Mouse (Mus musculus) cerebellum, adult 11-12 months (tissue): Measurements from ENCODE around the gene Qsox2.

Experiments used
- DNase-seq: peaks from one replicate; pipeline ENCODE4 v3.0.0; 2022

Gene Qsox2

DNA sequence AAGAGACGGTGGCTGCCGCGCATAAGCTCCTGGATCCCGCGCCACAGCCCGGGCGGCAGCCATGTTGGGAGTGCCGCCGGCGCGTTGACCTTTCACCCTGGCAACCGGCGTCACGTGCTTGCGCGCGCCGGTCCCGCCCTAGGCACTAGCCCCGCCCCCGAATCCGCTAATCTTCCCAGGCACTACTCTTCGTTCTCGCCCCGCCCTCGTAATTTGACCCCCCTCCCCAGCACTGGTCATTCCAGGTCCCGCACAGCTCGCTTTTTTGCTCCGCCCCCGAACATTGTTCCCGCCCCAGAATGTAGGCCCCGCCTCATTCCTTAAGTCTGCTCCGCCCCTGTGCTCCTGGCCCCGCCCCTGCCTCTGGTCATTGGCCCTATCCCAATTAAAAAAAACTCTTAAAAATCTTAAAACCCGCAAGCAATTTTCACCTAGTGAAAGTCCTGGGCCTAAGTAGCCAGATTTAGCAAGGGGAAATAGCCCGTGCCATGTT, at the start of gene Qsox2:
Gene Qsox2 (minus strand): TSS at position 236 of the 493 bp plus-strand sequence.
- DNase-seq, result peak; percentile 87

DNA sequence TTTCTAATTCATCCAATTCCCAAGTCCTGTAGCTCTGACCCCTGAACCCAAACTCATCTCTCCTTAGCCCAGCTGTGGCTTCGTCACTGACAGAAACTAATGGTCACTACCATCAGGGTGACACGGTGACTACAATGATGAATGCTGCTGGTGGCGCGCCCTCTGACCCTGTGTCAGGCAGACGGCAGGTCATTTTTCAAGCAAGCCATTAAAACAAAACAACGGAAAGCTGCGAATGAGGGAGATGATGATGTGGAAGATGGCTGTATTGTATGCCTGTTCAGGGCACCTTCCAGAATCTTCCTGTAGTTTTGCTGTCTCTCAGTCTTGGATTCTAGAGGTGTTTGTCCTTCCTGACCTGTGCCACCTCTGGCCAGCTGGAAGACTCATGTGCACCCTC, 49.1 kb upstream of the Qsox2 start:
- DNase-seq, result no peak

DNA sequence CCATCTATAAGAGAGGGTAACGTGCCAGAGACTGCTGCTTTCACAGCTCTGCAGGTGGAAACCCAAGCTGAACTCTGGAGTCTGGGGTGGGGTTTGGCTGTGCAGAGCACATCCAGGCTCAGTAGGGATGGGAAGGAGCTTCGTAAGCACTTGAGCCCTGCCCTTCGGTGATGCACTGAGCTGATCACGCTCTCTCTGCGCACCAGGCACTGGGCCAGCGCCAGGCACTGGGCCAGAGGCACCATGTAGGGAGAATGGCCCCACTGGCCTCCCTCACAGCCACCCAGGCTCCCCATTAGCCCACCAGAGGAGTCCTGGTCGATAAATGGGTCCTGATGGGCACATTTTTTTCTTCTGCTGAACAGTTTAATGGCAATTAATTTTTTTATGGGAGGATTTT, 48.5 kb upstream of the Qsox2 start:
- no peak for DNase-seq

GRCm38 (mm10) chr2:26280594-26280993, 43.3 kb upstream of the Qsox2 start:
- no peak for DNase-seq

DNA sequence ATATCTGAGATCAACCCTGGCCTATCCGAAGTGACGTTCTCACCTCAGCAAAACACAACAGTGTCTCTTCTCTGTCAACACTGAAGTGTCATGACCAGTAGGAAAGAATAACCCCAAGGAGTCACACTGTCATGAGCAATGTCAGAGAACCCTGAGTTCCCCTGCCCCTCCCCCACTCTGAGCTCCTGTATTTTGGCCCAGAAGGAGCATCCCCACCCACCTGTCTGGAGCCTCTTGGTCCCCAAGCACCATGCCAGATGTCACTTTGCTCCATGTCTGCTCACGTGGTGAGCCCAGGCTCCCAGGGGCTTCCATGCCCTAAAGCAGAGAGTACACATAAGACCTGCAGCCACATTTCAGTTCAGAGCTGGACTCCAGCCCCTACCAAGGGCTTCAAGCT, 42.4 kb upstream of the Qsox2 start:
- no peak for DNase-seq

DNA sequence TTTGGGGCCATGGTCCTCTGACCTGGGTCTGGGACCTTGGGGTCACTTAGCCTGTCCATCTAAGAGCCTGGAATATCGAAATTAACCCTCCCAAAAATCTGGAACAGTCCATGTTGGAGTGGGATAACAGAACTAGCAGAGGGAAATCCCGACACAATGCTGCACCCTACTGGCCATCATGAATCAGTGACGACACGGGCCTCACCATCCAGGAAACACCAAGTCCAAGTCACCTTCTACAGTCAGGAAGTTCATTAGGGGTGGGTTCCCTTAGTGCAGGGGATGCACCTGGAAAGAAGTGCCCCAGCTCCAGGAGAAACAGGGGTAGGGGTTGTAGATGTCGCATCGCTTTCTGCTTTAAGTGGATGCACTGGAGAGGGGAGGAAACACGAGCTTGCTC, 36.3 kb upstream of the Qsox2 start:
- DNase-seq, result peak; percentile 51

- no peak for DNase-seq
Measured at GRCm38 (mm10) chr2:26268216-26268615, 30.9 kb upstream of the Qsox2 start.

- no peak for DNase-seq
Measured at GRCm38 (mm10) chr2:26266066-26266742, 28.9 kb upstream of the Qsox2 start.

DNA sequence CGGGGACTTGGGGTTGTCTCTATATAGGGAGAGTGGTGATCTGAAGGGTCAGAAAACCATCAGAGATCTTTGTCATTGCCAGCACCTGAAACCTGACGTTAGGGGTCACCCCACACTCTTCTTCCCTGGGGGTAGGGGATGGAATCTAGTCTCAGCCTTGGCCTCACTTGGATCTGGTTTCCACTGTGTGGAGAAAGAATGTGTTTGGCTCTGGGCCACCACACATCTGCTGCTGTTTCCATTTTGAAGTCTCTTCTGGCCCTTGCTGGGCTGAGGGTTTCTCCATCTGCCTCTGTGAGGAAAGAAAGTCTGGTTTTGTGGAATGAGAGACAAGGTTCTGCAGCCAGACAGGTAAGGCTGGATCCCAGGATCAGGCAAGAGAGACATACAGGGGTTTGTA, 27.8 kb upstream of the Qsox2 start:
- DNase-seq, result no peak

GRCm38 (mm10) chr2:26264646-26265045, 27.3 kb upstream of the Qsox2 start:
- no peak for DNase-seq

- no peak for DNase-seq
Measured at GRCm38 (mm10) chr2:26257315-26258096, 20.2 kb upstream of the Qsox2 start.

DNA sequence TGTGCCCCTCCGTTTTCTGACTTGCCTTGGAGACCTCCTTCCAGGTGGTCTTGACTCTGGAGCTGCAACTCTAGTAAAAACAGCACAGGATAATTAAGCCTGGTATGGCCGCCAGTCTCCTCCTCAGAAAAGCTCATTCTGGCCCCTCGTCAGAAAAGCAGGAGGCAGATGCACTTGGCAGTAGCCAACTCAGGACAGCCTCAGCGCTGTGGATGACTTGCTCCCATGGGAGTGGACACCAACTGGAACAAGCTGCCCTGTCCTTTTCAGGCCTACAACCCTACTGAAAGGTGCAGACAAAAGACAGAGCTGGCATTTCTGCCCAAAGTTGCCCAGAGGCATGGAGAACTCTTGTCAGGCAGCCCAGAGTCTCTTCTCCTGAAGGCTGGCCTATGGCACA, 17.5 kb upstream of the Qsox2 start:
- no peak for DNase-seq

GRCm38 (mm10) chr2:26252514-26253206, 15.3 kb upstream of the Qsox2 start:
- no peak for DNase-seq

- DNase-seq, result no peak
Measured at GRCm38 (mm10) chr2:26247531-26247930, 10.2 kb upstream of the Qsox2 start.

- DNase-seq, result no peak
Measured at GRCm38 (mm10) chr2:26240841-26241240, 3.5 kb upstream of the Qsox2 start.

GRCm38 (mm10) chr2:26240330-26240729, 3.0 kb upstream of the Qsox2 start:
- no peak for DNase-seq

GRCm38 (mm10) chr2:26236681-26237289, 540 bp downstream of the Qsox2 start:
- no peak for DNase-seq

GRCm38 (mm10) chr2:26234771-26235170, 2.6 kb downstream of the Qsox2 start:
- DNase-seq, result no peak

GRCm38 (mm10) chr2:26234253-26234652, 3.1 kb downstream of the Qsox2 start:
- DNase-seq, result no peak

GRCm38 (mm10) chr2:26231366-26231765, 6.0 kb downstream of the Qsox2 start:
- no peak for DNase-seq

DNA sequence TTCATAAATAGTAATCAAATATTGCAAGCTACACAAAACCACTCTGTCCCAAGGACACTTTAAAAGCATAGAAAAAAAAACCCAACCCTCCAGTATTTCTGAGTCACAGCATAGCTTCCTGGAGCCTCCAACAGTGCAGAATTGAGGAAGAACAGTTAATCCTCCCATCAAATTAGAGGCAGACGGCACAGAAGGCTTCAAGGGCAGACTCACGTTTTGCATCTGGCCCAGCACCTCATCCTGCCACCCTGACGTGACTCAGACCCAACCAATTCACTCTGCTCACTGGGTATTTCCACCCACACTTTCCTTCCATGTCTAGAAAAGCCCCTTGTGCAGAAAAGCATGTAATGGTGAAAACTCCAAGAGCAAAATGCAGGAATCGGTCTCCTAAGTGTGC, 7.1 kb downstream of the Qsox2 start:
- DNase-seq, result no peak

- DNase-seq, result peak; percentile 69
Measured at GRCm38 (mm10) chr2:26227788-26228187, 9.5 kb downstream of the Qsox2 start.

DNA sequence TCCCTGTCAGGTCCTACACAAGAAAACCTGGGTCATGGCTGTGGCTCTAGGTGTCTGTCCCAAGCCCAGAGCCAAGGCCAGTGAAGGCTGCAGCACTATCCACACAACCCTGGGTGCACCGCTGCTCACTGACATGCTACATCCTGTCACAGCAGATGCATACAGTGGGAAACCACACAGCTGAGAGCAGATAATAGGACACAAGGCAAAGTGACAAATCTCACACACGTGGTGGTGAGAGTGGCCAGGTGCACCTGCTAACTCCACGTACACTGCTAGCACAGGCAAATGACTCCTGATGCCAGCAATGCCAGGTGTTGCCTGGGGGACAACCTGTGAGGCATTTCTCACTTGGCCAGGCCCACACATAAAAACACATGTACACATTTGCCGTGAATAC, 12.1 kb downstream of the Qsox2 start:
- no peak for DNase-seq
